Mouse (Mus musculus): ENCODE measurements around the gene Ehf. TPM values are rescaled to one million over a fixed set of nuclear protein-coding genes. Genes with fewer than 3 reads are reported as not detected.

Gene Ehf
- total RNA-seq, 1 experiment from 2014 or later: 0.41 TPM

Other genes starting within 250 kb of the Ehf start
- 133 and 138 TPM in 2 replicates for gene Pdhx, start 229.8 kb downstream of the Ehf start, total RNA-seq (2021)
- gene Apip, start 229.6 kb downstream of the Ehf start, total RNA-seq (2021): 53.4 and 61.2 TPM in 2 replicates
- not detected in 2 replicates for gene Elf5, start 108.4 kb upstream of the Ehf start, total RNA-seq (2021)
- 475 and 505 TPM in 2 replicates for gene Cat, start 181.9 kb upstream of the Ehf start, total RNA-seq (2021)

All from adrenal gland, postnatal 14 days (tissue).